Mouse (Mus musculus) activated CD4-positive, CD25-positive, alpha-beta regulatory T cell, adult 9 weeks (primary cell): ENCODE measurements around the gene Fbxw9. TPM values are rescaled to one million over a fixed set of nuclear protein-coding genes. Genes with fewer than 3 reads are reported as not detected.

Experiments used
- polyA plus RNA-seq: library from polyadenylated mRNA; unstranded; fragments of 100-300 nt; shearing (Covaris generic); gene quantifications from one replicate; pipeline ENCODE4 v1.2.1, GENCODE M21; 2017

Fbxw9 gene
- 8.0 TPM for polyA plus RNA-seq

GRCm38 (mm10) chr8:85059879-85060616 lies at the start of gene Fbxw9:
Gene Fbxw9, plus strand, starts transcription at chr8:85060055.

GRCm38 (mm10) chr8:85014431-85014830 lies 45.4 kb upstream of the Fbxw9 start, which contains the start of gene Best2:
Gene Best2, minus strand, starts transcription at chr8:85014531.

GRCm38 (mm10) chr8:85025098-85025932 lies 34.5 kb upstream of the Fbxw9 start, which contains the start of gene Asna1:
Gene Asna1, minus strand, starts transcription at chr8:85025281.

GRCm38 (mm10) chr8:85026670-85027515 lies 33.0 kb upstream of the Fbxw9 start, which contains the start of gene Trir:
Gene Trir, plus strand, starts transcription at chr8:85026823.

DNA sequence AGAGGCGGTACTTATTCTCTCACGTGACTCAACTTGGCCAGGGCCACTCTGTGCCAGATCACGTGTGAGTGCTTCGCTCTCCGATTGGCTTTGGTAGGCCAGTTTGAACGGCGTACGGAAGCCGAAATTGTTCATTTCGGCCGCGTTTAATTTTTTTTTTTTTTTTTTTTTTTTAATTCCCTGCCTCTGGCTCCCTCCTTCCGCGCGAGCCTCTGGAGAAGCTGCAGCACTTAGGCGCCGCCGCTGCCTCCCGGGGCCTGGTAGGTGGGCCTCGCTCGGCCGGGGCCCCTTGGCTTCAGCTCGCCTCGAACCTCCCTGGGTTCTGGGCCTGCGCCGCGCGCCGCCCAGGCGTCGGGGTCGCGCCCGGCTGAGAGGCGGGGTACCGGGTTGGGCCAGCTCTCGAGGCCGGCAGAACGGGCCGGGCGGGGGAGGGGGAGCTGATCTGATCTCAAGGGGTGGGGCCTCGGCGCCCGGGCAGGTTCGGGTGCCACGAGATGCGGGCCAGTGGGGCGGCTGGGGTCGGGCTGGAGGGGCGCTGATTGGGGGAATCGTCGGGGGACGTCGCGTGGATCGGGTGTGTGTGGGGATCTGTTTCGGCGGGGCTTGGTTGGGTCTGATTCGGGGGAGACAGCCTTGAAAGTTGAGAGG lies 23.0 kb upstream of the Fbxw9 start, which contains the start of gene Tnpo2:
Gene Tnpo2, plus strand, starts transcription at position 198 of the 648 bp plus-strand sequence.

GRCm38 (mm10) chr8:85067982-85068381 lies 8.1 kb downstream of the Fbxw9 start, which contains the start of gene Gm5741:
Gene Gm5741, minus strand, starts transcription at chr8:85067982.

GRCm38 (mm10) chr8:85071514-85072281 lies 11.8 kb downstream of the Fbxw9 start, which contains the start of gene Dhps:
Gene Dhps, plus strand, starts transcription at chr8:85071757.

DNA sequence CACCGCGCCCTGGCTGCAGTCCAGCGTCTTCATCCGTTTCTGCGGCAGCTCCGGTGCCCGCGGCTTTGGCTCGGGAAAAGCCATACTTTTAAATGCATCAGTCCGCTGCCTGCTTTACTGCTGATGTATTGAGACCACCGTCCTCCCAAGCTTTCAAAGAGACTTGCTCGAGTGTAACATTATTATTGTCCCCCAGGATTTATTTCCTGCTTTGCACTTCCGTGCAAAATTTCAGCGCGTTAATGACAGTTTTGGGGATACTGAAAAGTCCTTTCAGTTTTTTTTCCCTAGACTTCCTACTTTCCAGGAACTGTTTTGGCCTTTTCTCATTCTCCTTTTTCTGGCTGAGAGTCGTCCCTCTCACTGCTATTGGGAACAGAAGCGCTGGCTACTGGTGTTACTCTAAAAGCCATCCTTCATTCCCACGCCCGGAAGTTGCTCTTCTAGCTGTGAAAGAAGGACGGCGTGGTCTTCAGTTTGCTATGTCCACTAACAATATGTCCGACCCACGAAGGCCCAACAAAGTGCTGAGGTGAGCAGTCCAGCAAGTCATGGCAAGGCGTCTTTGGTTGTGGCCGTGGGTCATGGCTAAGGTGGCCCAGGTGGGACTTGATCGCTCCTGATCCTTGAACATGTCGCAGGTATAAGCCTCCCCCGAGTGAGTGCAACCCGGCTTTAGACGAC lies 20.8 kb downstream of the Fbxw9 start, which contains the start of gene Wdr83os:
Gene Wdr83os, plus strand, starts transcription at position 209 of the 684 bp plus-strand sequence.

DNA sequence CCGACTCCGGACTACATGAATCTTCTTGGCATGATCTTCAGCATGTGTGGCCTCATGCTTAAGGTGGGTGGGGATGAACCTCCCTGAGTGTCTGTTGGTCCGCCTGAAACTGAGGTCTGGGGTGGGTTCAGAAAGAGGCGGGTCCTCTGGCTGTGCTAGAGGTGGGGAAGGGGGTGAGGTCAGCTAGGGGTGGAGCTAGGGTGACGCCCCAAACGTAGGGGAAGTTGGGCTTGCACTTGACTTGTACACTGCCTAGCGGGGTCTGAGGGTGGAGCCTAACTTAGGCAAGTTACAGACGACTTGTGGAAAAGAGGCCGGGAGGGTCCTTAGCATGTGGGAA lies 21.3 kb downstream of the Fbxw9 start, which contains the start of gene Wdr83:
Gene Wdr83, minus strand, starts transcription at position 91 of the 340 bp plus-strand sequence.

GRCm38 (mm10) chr8:85083108-85083813 lies 23.4 kb downstream of the Fbxw9 start, which contains the start of gene Man2b1:
Gene Man2b1, plus strand, starts transcription at chr8:85083270.

Other genes starting within 250 kb of the Fbxw9 start
- 6.8 TPM for gene Dand5, start 237.2 kb upstream of the Fbxw9 start, polyA plus RNA-seq
- 27.8 TPM for gene Gadd45gip1, start 228.5 kb upstream of the Fbxw9 start, polyA plus RNA-seq
- 189 TPM for gene Rad23a, start 219.4 kb upstream of the Fbxw9 start, polyA plus RNA-seq
- gene Calr, start 213.1 kb upstream of the Fbxw9 start, polyA plus RNA-seq: 587 TPM
- 97.7 TPM for gene Farsa, start 203.1 kb upstream of the Fbxw9 start, polyA plus RNA-seq
- 7.7 TPM for gene Syce2, start 187.9 kb upstream of the Fbxw9 start, polyA plus RNA-seq
- gene Gcdh, start 166.1 kb upstream of the Fbxw9 start, polyA plus RNA-seq: 39.4 TPM
- 1.1 TPM for gene Klf1, start 158.1 kb upstream of the Fbxw9 start, polyA plus RNA-seq
- 18.9 TPM for gene Dnase2a, start 151.5 kb upstream of the Fbxw9 start, polyA plus RNA-seq
- 1.1 TPM for gene Mast1, start 122.7 kb upstream of the Fbxw9 start, polyA plus RNA-seq
- gene Rtbdn, start 113.1 kb upstream of the Fbxw9 start, polyA plus RNA-seq: 0.31 TPM
- not detected for gene Gm49661, start 90.6 kb upstream of the Fbxw9 start, polyA plus RNA-seq
- 266 TPM for gene Prdx2, start 90.5 kb upstream of the Fbxw9 start, polyA plus RNA-seq
- 105 TPM for gene Rnaseh2a, start 90.3 kb upstream of the Fbxw9 start, polyA plus RNA-seq
- gene Junb, start 81.3 kb upstream of the Fbxw9 start, polyA plus RNA-seq: 481 TPM
- gene Hook2, start 69.5 kb upstream of the Fbxw9 start, polyA plus RNA-seq: 7.8 TPM
- not detected for gene Best2, start 45.5 kb upstream of the Fbxw9 start, polyA plus RNA-seq
- 53.5 TPM for gene Asna1, start 34.8 kb upstream of the Fbxw9 start, polyA plus RNA-seq
- 200 TPM for gene Trir, start 33.2 kb upstream of the Fbxw9 start, polyA plus RNA-seq
- 45.8 TPM for gene Tnpo2, start 23.1 kb upstream of the Fbxw9 start, polyA plus RNA-seq
- gene Gm5741, start 7.9 kb downstream of the Fbxw9 start, polyA plus RNA-seq: 1.9 TPM
- gene Dhps, start 11.7 kb downstream of the Fbxw9 start, polyA plus RNA-seq: 78.8 TPM
- gene Wdr83os, start 20.7 kb downstream of the Fbxw9 start, polyA plus RNA-seq: 185 TPM
- 41.4 TPM for gene Wdr83, start 21.3 kb downstream of the Fbxw9 start, polyA plus RNA-seq
- gene Man2b1, start 23.2 kb downstream of the Fbxw9 start, polyA plus RNA-seq: 184 TPM
- gene Zfp791, start 63.0 kb downstream of the Fbxw9 start, polyA plus RNA-seq: not detected
- gene Cks1brt, start 91.9 kb downstream of the Fbxw9 start, polyA plus RNA-seq: not detected
- not detected for gene Olfr371, start 165.9 kb downstream of the Fbxw9 start, polyA plus RNA-seq
- gene Orc6, start 239.6 kb downstream of the Fbxw9 start, polyA plus RNA-seq: 32.6 TPM
- gene Vps35, start 239.7 kb downstream of the Fbxw9 start, polyA plus RNA-seq: 112 TPM